Mouse (Mus musculus): ENCODE measurements around the gene Lrrc52. TPM values are rescaled to one million over a fixed set of nuclear protein-coding genes. Genes with fewer than 3 reads are reported as not detected.

The Lrrc52 gene
- polyA plus RNA-seq, 1 experiment from 2014 or later: not detected

DNA sequence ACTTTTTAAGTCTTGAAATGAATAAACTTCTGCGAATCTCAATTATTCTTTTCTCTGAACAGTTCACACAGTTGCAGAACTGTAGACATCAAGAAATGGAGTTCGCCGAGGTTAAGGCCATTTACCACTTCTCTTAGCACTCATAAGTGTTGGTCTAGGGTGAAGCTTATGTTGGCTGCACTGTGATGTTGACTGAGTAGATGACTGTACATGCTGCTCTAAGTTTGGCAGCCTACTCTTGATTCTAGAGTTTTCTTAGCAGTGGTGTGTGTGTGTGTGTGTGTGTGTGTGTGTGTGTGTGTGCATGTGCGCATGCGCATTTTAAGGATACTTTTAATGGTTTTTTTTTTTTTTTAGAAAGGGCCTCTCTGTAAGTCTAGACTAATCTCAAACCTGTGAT lies 21.4 kb upstream of the Lrrc52 start:
- Histone ChIP-seq H3K36me3 (ENCODE audit: control insufficient read depth, insufficient read depth, low read length) (no peaks in the 10 kb centered on the region), H3K9ac (replicated peaks; ENCODE audit: low read depth, low read length) (no peak overlapping the region), H3K4me3 (ENCODE audit: low read depth, low read length) (no peak overlapping the region), H3K4me2 (replicated peaks; ENCODE audit: low read depth, low read length) (no peak overlapping the region), H3K27me3 (ENCODE audit: control insufficient read depth, insufficient read depth, low read length) (no peaks in the 10 kb centered on the region), H3K9me3 (ENCODE audit: control insufficient read depth, low read depth, low read length) (no peaks in the 10 kb centered on the region), H3K4me1 (ENCODE audit: control insufficient read depth, insufficient read depth, low read length) (no peaks in the 10 kb centered on the region), H3K27ac (ENCODE audit: low read length) (no peak overlapping the region)
- no peak for ATAC-seq (ENCODE audit: insufficient number of reproducible peaks, insufficient read depth, low FRiP score, low read depth)
- WGBS: 82% methylated on average over 5 of the region's 5 CpGs

DNA sequence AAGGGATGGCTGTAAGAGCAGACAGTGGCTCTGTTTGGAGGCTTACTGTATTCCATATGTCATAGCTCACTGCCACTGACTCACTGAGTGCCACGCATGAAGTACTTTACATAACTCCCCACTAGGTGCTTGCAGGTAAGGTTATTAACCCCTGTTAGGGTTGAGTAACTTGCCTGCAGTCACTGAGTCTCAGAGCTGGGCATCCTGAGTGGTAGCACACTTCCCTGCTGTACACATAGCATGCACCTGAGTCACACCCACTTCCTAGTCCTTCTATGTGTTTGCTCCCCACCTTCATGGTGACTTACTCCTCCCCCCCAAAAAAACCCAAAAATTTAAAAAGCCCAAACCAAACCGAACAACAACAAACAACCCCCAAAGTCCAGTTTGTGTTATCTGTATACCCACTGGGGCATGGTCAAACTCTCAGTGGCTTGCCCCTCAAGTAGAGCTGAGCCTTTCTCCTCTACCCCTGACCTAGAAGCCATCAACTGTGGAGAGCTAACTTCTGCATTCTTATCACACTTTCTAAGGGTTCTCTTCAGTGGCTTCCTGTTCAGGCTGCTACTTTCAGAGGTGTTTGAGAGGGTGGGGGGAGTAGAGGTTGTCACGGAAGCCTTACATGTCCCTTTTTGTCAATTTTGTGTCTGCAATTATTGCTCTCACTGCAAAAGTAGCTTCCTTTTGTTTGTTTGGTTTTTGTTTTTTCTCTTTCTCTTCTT lies 20.5 kb upstream of the Lrrc52 start:
- ATAC-seq (ENCODE audit: insufficient number of reproducible peaks, insufficient read depth, low FRiP score, low read depth): no peak
- Histone ChIP-seq H3K36me3 (ENCODE audit: control insufficient read depth, insufficient read depth, low read length) (no peaks in the 10 kb centered on the region), H3K9ac (replicated peaks; ENCODE audit: low read depth, low read length) (no peak overlapping the region), H3K27me3 (ENCODE audit: control insufficient read depth, insufficient read depth, low read length) (no peaks in the 10 kb centered on the region), H3K4me1 (ENCODE audit: control insufficient read depth, insufficient read depth, low read length) (no peaks in the 10 kb centered on the region), H3K9me3 (ENCODE audit: control insufficient read depth, low read depth, low read length) (no peaks in the 10 kb centered on the region), H3K4me2 (replicated peaks; ENCODE audit: low read depth, low read length) (no peak overlapping the region), H3K27ac (ENCODE audit: low read length) (no peak overlapping the region), H3K4me3 (ENCODE audit: low read depth, low read length) (no peak overlapping the region)
- 84% methylated on average over 3 of the region's 3 CpGs for WGBS

DNA sequence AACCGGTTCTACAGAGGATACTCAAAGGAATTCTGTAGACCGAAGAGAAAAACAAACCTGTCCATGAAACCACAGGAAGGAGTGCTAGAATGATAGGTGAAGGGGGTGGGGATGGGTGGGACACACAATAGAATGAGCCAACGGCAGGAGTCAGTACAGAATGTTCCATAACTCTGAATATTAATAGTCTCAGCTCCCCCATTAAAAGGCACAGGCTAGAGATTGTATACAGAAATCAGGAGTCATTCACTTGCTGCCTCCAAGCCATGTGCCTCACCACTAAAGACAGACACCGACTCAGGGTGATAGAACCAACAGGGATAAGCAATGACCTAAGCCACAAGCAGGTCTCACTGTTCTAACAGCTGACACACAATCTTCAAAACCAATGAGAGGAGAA lies 16.3 kb upstream of the Lrrc52 start:
- Histone ChIP-seq H3K27ac (ENCODE audit: low read length) (no peak overlapping the region), H3K4me1 (ENCODE audit: control insufficient read depth, insufficient read depth, low read length) (no peaks in the 10 kb centered on the region), H3K9me3 (ENCODE audit: control insufficient read depth, low read depth, low read length) (no peaks in the 10 kb centered on the region), H3K4me2 (replicated peaks; ENCODE audit: low read depth, low read length) (no peak overlapping the region), H3K4me3 (ENCODE audit: low read depth, low read length) (no peak overlapping the region), H3K27me3 (ENCODE audit: control insufficient read depth, insufficient read depth, low read length) (no peaks in the 10 kb centered on the region), H3K36me3 (ENCODE audit: control insufficient read depth, insufficient read depth, low read length) (no peaks in the 10 kb centered on the region), H3K9ac (replicated peaks; ENCODE audit: low read depth, low read length) (no peak overlapping the region)
- no peak for ATAC-seq (ENCODE audit: insufficient number of reproducible peaks, insufficient read depth, low FRiP score, low read depth)
- 76% methylated on average over 4 of the region's 4 CpGs for WGBS

DNA sequence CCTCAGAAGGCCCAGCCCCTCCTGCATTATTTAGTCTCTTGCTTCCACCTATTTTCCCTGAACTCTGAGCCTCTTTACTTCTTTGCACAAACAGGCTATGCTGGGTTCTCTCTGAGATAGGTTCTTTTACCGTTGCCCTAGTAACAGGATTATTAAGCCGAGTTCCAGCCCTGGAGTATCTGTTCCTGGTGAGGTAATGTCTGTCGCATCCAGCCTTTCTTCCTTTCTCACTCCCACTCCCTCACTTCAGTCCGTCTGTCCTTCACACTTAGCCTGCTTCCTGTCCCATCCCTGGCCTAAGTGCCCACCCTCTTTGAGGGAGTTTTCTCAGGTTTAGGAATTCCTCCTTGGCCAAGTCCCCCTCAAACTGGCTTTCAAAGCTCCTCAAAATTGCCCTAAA lies 7.0 kb upstream of the Lrrc52 start:
- no peak for ATAC-seq (ENCODE audit: insufficient number of reproducible peaks, insufficient read depth, low FRiP score, low read depth)
- H3K4me2 ChIP-seq (replicated peaks; ENCODE audit: low read depth, low read length): no peak overlapping the region
- H3K9ac ChIP-seq (replicated peaks; ENCODE audit: low read depth, low read length): no peak overlapping the region
- no peak overlapping the region for H3K27ac ChIP-seq (ENCODE audit: low read length)
- H3K36me3 ChIP-seq (ENCODE audit: control insufficient read depth, insufficient read depth, low read length): no peaks in the 10 kb centered on the region
- H3K27me3 ChIP-seq (ENCODE audit: control insufficient read depth, insufficient read depth, low read length): no peaks in the 10 kb centered on the region
- no peak overlapping the region for H3K4me3 ChIP-seq (ENCODE audit: low read depth, low read length)
- H3K4me1 ChIP-seq (ENCODE audit: control insufficient read depth, insufficient read depth, low read length): no peaks in the 10 kb centered on the region
- no peaks in the 10 kb centered on the region for H3K9me3 ChIP-seq (ENCODE audit: control insufficient read depth, low read depth, low read length)
- WGBS: 43% methylated on average over 4 of the region's 4 CpGs

DNA sequence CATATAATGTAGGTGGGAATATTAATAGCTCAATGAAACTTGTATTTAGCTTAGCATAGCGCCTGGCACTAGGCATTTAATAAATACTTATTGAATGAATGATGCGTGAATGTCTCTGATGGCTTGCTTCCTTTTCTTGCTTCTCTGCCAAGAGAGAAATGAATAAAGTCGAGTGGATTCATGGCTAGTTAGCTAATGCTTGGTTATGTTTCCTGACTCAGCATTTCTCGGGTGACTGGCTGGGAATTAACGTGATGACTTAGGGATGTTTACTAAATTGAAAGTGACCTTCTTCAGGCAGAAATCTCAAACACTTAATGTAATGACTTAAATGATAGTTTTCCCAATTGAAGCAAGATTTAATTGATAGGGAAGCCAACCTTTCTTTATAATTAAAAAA lies 1.3 kb upstream of the Lrrc52 start:
- no peak overlapping the region for H3K9ac ChIP-seq (replicated peaks; ENCODE audit: low read depth, low read length)
- no peak for ATAC-seq (ENCODE audit: insufficient number of reproducible peaks, insufficient read depth, low FRiP score, low read depth)
- 43% methylated on average over 5 of the region's 5 CpGs for WGBS
- H3K4me3 ChIP-seq (ENCODE audit: low read depth, low read length): no peak overlapping the region
- no peaks in the 10 kb centered on the region for H3K4me1 ChIP-seq (ENCODE audit: control insufficient read depth, insufficient read depth, low read length)
- H3K27ac ChIP-seq (ENCODE audit: low read length): no peak overlapping the region
- H3K9me3 ChIP-seq (ENCODE audit: control insufficient read depth, low read depth, low read length): no peaks in the 10 kb centered on the region
- H3K36me3 ChIP-seq (ENCODE audit: control insufficient read depth, insufficient read depth, low read length): no peaks in the 10 kb centered on the region
- H3K4me2 ChIP-seq (replicated peaks; ENCODE audit: low read depth, low read length): no peak overlapping the region
- H3K27me3 ChIP-seq (ENCODE audit: control insufficient read depth, insufficient read depth, low read length): no peaks in the 10 kb centered on the region

DNA sequence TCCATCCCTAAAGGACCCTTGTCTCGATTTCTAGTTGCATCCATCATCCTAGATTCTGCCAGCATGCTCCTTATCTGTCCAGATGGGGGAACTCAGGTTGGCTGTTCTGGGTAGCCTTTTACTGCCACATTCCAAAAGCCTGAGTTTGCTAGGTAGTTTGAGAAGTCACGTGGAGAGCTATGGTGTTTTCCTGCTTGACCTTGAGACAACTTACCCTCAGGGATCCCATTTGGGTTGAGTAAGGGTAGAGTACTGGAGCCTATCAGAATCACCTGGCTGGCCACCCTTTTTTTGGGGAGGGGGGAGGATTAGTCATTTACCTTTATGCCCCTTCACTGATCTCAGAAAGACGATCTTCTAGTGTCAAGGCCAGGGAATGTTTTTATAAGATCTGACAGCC lies 9.3 kb downstream of the Lrrc52 start:
- Histone ChIP-seq H3K36me3 (ENCODE audit: control insufficient read depth, insufficient read depth, low read length) (no peaks in the 10 kb centered on the region), H3K9me3 (ENCODE audit: control insufficient read depth, low read depth, low read length) (no peaks in the 10 kb centered on the region), H3K9ac (replicated peaks; ENCODE audit: low read depth, low read length) (no peak overlapping the region), H3K27ac (ENCODE audit: low read length) (no peak overlapping the region), H3K4me1 (ENCODE audit: control insufficient read depth, insufficient read depth, low read length) (no peaks in the 10 kb centered on the region), H3K27me3 (ENCODE audit: control insufficient read depth, insufficient read depth, low read length) (no peaks in the 10 kb centered on the region), H3K4me2 (replicated peaks; ENCODE audit: low read depth, low read length) (no peak overlapping the region), H3K4me3 (ENCODE audit: low read depth, low read length) (no peak overlapping the region)
- ATAC-seq (ENCODE audit: insufficient number of reproducible peaks, insufficient read depth, low FRiP score, low read depth): no peak
- WGBS: 69% methylated on average over 3 of the region's 3 CpGs

DNA sequence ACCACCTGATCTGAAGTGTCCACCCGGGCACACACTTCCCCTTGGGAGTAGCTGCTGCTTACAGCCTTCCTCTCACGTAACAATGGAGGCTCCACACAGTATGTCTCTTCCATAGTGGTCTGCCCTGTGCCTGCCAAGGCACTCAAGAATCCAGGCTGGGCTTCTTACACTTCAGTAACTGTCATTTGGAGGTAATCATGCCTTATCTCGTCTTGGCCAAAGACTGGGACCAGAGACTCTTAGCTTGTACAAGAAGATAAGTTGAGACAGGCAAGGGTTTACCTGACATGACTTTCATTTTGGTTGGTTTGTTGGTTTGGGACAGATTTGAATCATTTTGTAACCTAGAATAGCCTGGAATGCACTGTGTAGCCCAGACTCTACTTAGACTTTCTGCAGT lies 13.5 kb downstream of the Lrrc52 start:
- no peak for ATAC-seq (ENCODE audit: insufficient number of reproducible peaks, insufficient read depth, low FRiP score, low read depth)
- no peaks in the 10 kb centered on the region for H3K36me3 ChIP-seq (ENCODE audit: control insufficient read depth, insufficient read depth, low read length)
- no peaks in the 10 kb centered on the region for H3K27me3 ChIP-seq (ENCODE audit: control insufficient read depth, insufficient read depth, low read length)
- no peak overlapping the region for H3K4me2 ChIP-seq (replicated peaks; ENCODE audit: low read depth, low read length)
- no peaks in the 10 kb centered on the region for H3K4me1 ChIP-seq (ENCODE audit: control insufficient read depth, insufficient read depth, low read length)
- H3K9me3 ChIP-seq (ENCODE audit: control insufficient read depth, low read depth, low read length): no peaks in the 10 kb centered on the region
- no peak overlapping the region for H3K4me3 ChIP-seq (ENCODE audit: low read depth, low read length)
- H3K9ac ChIP-seq (replicated peaks; ENCODE audit: low read depth, low read length): no peak overlapping the region
- WGBS: 85% methylated on average over 3 of the region's 3 CpGs
- no peak overlapping the region for H3K27ac ChIP-seq (ENCODE audit: low read length)

DNA sequence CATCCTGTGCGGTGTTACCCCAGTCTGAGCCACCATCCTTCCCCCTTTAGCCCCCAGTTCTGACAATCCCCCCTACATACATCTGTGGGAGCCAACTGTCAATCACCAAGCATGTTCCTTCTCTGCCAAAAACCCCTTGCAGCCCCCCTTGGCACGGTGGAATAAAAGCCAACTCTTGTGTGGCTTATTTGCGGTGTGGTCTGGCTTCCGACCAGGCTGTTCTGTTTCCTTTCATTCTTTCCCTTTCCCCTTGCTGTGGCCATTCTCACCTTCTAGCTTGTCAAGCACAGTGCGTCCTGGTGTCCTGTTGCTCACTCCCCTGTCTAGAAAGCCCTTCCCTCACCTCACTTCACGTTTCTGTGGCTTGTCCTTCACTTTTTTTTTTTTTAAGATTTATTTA lies 14.1 kb downstream of the Lrrc52 start:
- Histone ChIP-seq H3K4me1 (ENCODE audit: control insufficient read depth, insufficient read depth, low read length) (no peaks in the 10 kb centered on the region), H3K27me3 (ENCODE audit: control insufficient read depth, insufficient read depth, low read length) (no peaks in the 10 kb centered on the region), H3K27ac (ENCODE audit: low read length) (no peak overlapping the region), H3K9me3 (ENCODE audit: control insufficient read depth, low read depth, low read length) (no peaks in the 10 kb centered on the region), H3K4me2 (replicated peaks; ENCODE audit: low read depth, low read length) (no peak overlapping the region), H3K4me3 (ENCODE audit: low read depth, low read length) (no peak overlapping the region), H3K9ac (replicated peaks; ENCODE audit: low read depth, low read length) (no peak overlapping the region), H3K36me3 (ENCODE audit: control insufficient read depth, insufficient read depth, low read length) (no peaks in the 10 kb centered on the region)
- WGBS: 74% methylated on average over 6 of the region's 6 CpGs
- no peak for ATAC-seq (ENCODE audit: insufficient number of reproducible peaks, insufficient read depth, low FRiP score, low read depth)

DNA sequence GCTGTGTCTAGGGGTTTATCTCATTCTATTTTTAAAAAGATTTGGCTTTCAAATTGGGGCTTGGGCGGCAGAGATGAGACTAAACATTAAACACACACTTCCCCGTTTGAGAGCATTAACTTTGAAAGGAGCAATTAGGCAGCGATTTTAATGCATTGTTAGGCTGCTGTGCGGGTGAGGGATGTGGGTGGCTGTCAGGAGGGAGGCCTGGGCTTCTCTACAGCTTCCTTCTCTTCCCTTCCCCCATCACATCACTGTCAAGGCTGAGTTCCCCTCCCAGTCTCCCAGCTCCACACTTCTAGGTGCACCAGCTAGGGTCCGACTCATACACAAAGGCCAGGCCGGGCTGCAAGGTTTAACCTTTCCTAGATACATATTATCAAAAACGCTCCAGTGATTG lies 18.0 kb downstream of the Lrrc52 start:
- no peak overlapping the region for H3K4me2 ChIP-seq (replicated peaks; ENCODE audit: low read depth, low read length)
- H3K27me3 ChIP-seq (ENCODE audit: control insufficient read depth, insufficient read depth, low read length): no peaks in the 10 kb centered on the region
- 33% methylated on average over 7 of the region's 7 CpGs for WGBS
- no peak for ATAC-seq (ENCODE audit: insufficient number of reproducible peaks, insufficient read depth, low FRiP score, low read depth)
- H3K4me1 ChIP-seq (ENCODE audit: control insufficient read depth, insufficient read depth, low read length): no peaks in the 10 kb centered on the region
- no peaks in the 10 kb centered on the region for H3K36me3 ChIP-seq (ENCODE audit: control insufficient read depth, insufficient read depth, low read length)
- H3K4me3 ChIP-seq (ENCODE audit: low read depth, low read length): no peak overlapping the region
- H3K9ac ChIP-seq (replicated peaks; ENCODE audit: low read depth, low read length): no peak overlapping the region
- no peak overlapping the region for H3K27ac ChIP-seq (ENCODE audit: low read length)
- H3K9me3 ChIP-seq (ENCODE audit: control insufficient read depth, low read depth, low read length): no peaks in the 10 kb centered on the region
